Mouse (Mus musculus) embryonic facial prominence, embryonic 11.5 days (tissue): Measurements from ENCODE around the gene Fam83f. TPM values are rescaled to one million over a fixed set of nuclear protein-coding genes. Genes with fewer than 3 reads are reported as not detected.

ENCODE experiments used
- ATAC-seq: fragments of 200-750 bp; cut with Nextera tagmentation; replicated peaks from 2 replicates; pipeline ENCODE4 v1.8.0; 2017; ENCODE audit warnings: low read depth; ENCODE audit not compliant: insufficient number of reproducible peaks, low FRiP score, low TSS enrichment
- DNase-seq: peaks from one replicate; pipeline ENCODE4 v3.0.0-alpha.2; 2015; ENCODE audit warnings: low spot score
- H3K27ac ChIP-seq: fragments of 300-500 bp; sonication (generic); replicated peaks from 2 replicates; pipeline ENCODE4 v1.5.1; 2014; ENCODE audit warnings: mild to moderate bottlenecking, low read depth, low read length, control low read depth
- H3K27me3 ChIP-seq: fragments of 300-500 bp; sonication (generic); 2 replicates; pipeline ENCODE4 v1.6.1; 2014; ENCODE audit warnings: mild to moderate bottlenecking, low read length, moderate library complexity, mixed read lengths; ENCODE audit not compliant: control insufficient read depth, insufficient read depth
- H3K36me3 ChIP-seq: fragments of 300-500 bp; sonication (generic); replicated peaks from 2 replicates; pipeline ENCODE4 v1.6.1; 2014; ENCODE audit warnings: low read depth, mild to moderate bottlenecking, low read length, moderate library complexity, mixed read lengths; ENCODE audit not compliant: control insufficient read depth, insufficient read depth
- H3K4me1 ChIP-seq: fragments of 300-500 bp; sonication (generic); 2 replicates; pipeline ENCODE4 v1.6.1; 2014; ENCODE audit warnings: low read length, mixed read lengths; ENCODE audit not compliant: control insufficient read depth, insufficient read depth
- H3K4me2 ChIP-seq: fragments of 300-500 bp; sonication (generic); 2 replicates; pipeline ENCODE4 v1.6.1; 2014; ENCODE audit warnings: low read depth, mild to moderate bottlenecking, control low read depth, low read length, moderate library complexity
- H3K4me3 ChIP-seq: fragments of 300-500 bp; sonication (generic); 2 replicates; pipeline ENCODE4 v1.5.1; 2014; ENCODE audit warnings: low read depth, low read length, control low read depth
- H3K9ac ChIP-seq: fragments of 300-500 bp; sonication (generic); replicated peaks from 2 replicates; pipeline ENCODE4 v1.6.1; 2014; ENCODE audit warnings: mild to moderate bottlenecking, control low read depth, low read length
- H3K9me3 ChIP-seq: fragments of 300-500 bp; sonication (generic); replicated peaks from 2 replicates; pipeline ENCODE4 v1.6.1; 2016; ENCODE audit warnings: mild to moderate bottlenecking, low read length, inconsistent platforms, mixed read lengths; ENCODE audit not compliant: control insufficient read depth
- WGBS: fragments of 180-500 bp; shearing (Covaris S2); extraction: QIAGEN DNeasy Blood & Tissue Kit; methylation state at CpG from one replicate; pipeline ENCODE4 v1.1.7; 2014; 5-methylcytosine and 5-hydroxymethylcytosine counted together
- polyA plus RNA-seq: library from polyadenylated mRNA; unstranded; fragments of >200 nt; fragmentation: Nextera tagmentation; extraction: Ambion mirVana; gene quantifications from 2 replicates; pipeline ENCODE4 v1.2.1, GENCODE M21; 2014

Fam83f gene
- polyA plus RNA-seq, 1 experiment from 2014 or later = 1.3 TPM

- Histone ChIP-seq H3K36me3 (no peaks in the 10 kb centered on the region), H3K4me2 (peak overlapping the region; percentile 91), H3K27ac (peak overlapping the region; percentile 62), H3K4me1 (no peaks in the 10 kb centered on the region), H3K4me3 (peak overlapping the region; percentile 93), H3K27me3 (no peaks in the 10 kb centered on the region), H3K9ac (peak overlapping the region; percentile 74), H3K9me3 (no peaks in the 10 kb centered on the region)
- under 1% methylated on average over 73 of the region's 106 CpGs for WGBS
- DNase-seq (peak; percentile 63), ATAC-seq (peak; percentile 19; the same call in 1 of the 2 replicates)
These were observed 39.9 kb downstream of the Fam83f start for GRCm38 (mm10) chr15:80711401-80712151.

GRCm38 (mm10) chr15:80714299-80714698, 42.7 kb downstream of the Fam83f start:
- Histone ChIP-seq H3K4me1 (no peaks in the 10 kb centered on the region), H3K4me2 (no peak overlapping the region), H3K27ac (no peak overlapping the region), H3K9ac (no peak overlapping the region), H3K27me3 (no peaks in the 10 kb centered on the region), H3K36me3 (no peaks in the 10 kb centered on the region), H3K4me3 (no peak overlapping the region), H3K9me3 (no peaks in the 10 kb centered on the region)
- DNase-seq (no peak), ATAC-seq (no peak)
- WGBS = 71% methylated on average over 4 of the region's 4 CpGs

- Histone ChIP-seq H3K9me3 (no peaks in the 10 kb centered on the region), H3K27me3 (no peaks in the 10 kb centered on the region), H3K4me1 (no peaks in the 10 kb centered on the region), H3K4me2 (no peak overlapping the region), H3K9ac (no peak overlapping the region), H3K36me3 (no peaks in the 10 kb centered on the region), H3K4me3 (no peak overlapping the region), H3K27ac (no peak overlapping the region)
- DNase-seq = no peak
- ATAC-seq = no peak
- 91% methylated on average over 8 of the region's 8 CpGs for WGBS
These were observed 45.0 kb downstream of the Fam83f start for GRCm38 (mm10) chr15:80716631-80717135.

GRCm38 (mm10) chr15:80717431-80717830, 45.8 kb downstream of the Fam83f start:
- H3K9ac ChIP-seq = no peak overlapping the region
- whole genome bisulfite sequencing = 52% methylated on average over 1 of the region's 1 CpGs
- no peaks in the 10 kb centered on the region for H3K4me1 ChIP-seq
- no peak overlapping the region for H3K4me2 ChIP-seq
- ATAC-seq (no peak), DNase-seq (no peak)
- H3K27me3 ChIP-seq = no peaks in the 10 kb centered on the region
- H3K36me3 ChIP-seq = no peaks in the 10 kb centered on the region
- no peak overlapping the region for H3K27ac ChIP-seq
- H3K4me3 ChIP-seq = no peak overlapping the region
- no peaks in the 10 kb centered on the region for H3K9me3 ChIP-seq

- no peak for ATAC-seq
- H3K4me1 ChIP-seq = no peaks in the 10 kb centered on the region
- no peak overlapping the region for H3K9ac ChIP-seq
- no peak overlapping the region for H3K4me2 ChIP-seq
- DNase-seq = no peak
- H3K27ac ChIP-seq = no peak overlapping the region
- H3K4me3 ChIP-seq = no peak overlapping the region
- no peaks in the 10 kb centered on the region for H3K9me3 ChIP-seq
- H3K36me3 ChIP-seq = no peaks in the 10 kb centered on the region
- H3K27me3 ChIP-seq = no peaks in the 10 kb centered on the region
- 78% methylated on average over 5 of the region's 5 CpGs for WGBS
These were observed 48.6 kb downstream of the Fam83f start for GRCm38 (mm10) chr15:80720249-80720648.

- no peak overlapping the region for H3K4me2 ChIP-seq
- ATAC-seq (no peak), DNase-seq (no peak)
- no peak overlapping the region for H3K27ac ChIP-seq
- WGBS = 78% methylated on average over 6 of the region's 6 CpGs
- H3K4me1 ChIP-seq = no peaks in the 10 kb centered on the region
- no peak overlapping the region for H3K4me3 ChIP-seq
- H3K9me3 ChIP-seq = no peaks in the 10 kb centered on the region
- no peaks in the 10 kb centered on the region for H3K27me3 ChIP-seq
- H3K9ac ChIP-seq = no peak overlapping the region
- H3K36me3 ChIP-seq = no peaks in the 10 kb centered on the region
These were observed 50.2 kb downstream of the Fam83f start for GRCm38 (mm10) chr15:80721861-80722260.

- ATAC-seq = no peak
- no peak for DNase-seq
- Histone ChIP-seq H3K4me2 (no peak overlapping the region), H3K27ac (no peak overlapping the region), H3K9ac (no peak overlapping the region), H3K27me3 (no peaks in the 10 kb centered on the region), H3K36me3 (no peaks in the 10 kb centered on the region), H3K4me1 (no peaks in the 10 kb centered on the region), H3K9me3 (no peaks in the 10 kb centered on the region), H3K4me3 (no peak overlapping the region)
- 55% methylated on average over 3 of the region's 3 CpGs for WGBS
These were observed 50.7 kb downstream of the Fam83f start for GRCm38 (mm10) chr15:80722366-80722765.

GRCm38 (mm10) chr15:80729477-80729876, 57.8 kb downstream of the Fam83f start:
- WGBS = 69% methylated on average over 2 of the region's 2 CpGs
- Histone ChIP-seq H3K4me2 (no peak overlapping the region), H3K9ac (no peak overlapping the region), H3K4me1 (no peaks in the 10 kb centered on the region), H3K4me3 (no peak overlapping the region), H3K9me3 (no peaks in the 10 kb centered on the region), H3K27me3 (no peaks in the 10 kb centered on the region), H3K27ac (no peak overlapping the region), H3K36me3 (no peaks in the 10 kb centered on the region)
- ATAC-seq (no peak), DNase-seq (no peak)
